Comparison of ENCODE assay signal across 22 mouse cellular contexts in genomic region chr4:104420983-104421680, GRCm38 (mm10).
"Had no signal": no experiment of that assay in that cellular context is flagged by ENCODE, and none has a peak within 500 bp of the region (broad histone marks: within the 10 kb centered on the region; RNA-seq: fewer than 3 reads in every experiment).

No protein-coding gene starts in this region.

- ATAC-seq: hindbrain, embryonic 16.5 days; hindbrain, postnatal 0 days; inflammation-experienced regulatory T-cells, adult 6 months; intestine, embryonic 15.5 days; intestine, embryonic 16.5 days; intestine, postnatal 0 days had no signal

- DNase-seq: heart, postnatal 10 days; heart, postnatal 14 days; heart, postnatal 36 days; heart, postnatal 4 days; kidney, adult 11 months; kidney, adult 18-20 months; kidney, adult 2 months; kidney, adult 8-10 months; kidney, adult 9 months; kidney, postnatal 10 days; kidney, postnatal 14 days; kidney, postnatal 25 days; kidney, postnatal 36 days; kidney, postnatal 4 days; layer of hippocampus, adult 9-11 months; layer of hippocampus, postnatal 36 days had no signal
